Mouse (Mus musculus) Muller cell, postnatal 12 days (primary cell): ENCODE measurements around the gene Gm26938.

Experiments used
- DNase-seq: peaks from one replicate; pipeline ENCODE4 v3.0.0-alpha.2; 2015; ENCODE audit errors: inconsistent ontology term

The Gm26938 gene

GRCm38 (mm10) chr5:139794938-139795337 lies 31.3 kb downstream of the Gm26938 start:
- DNase-seq: peak; percentile 85

GRCm38 (mm10) chr5:139794137-139794536 lies 32.1 kb downstream of the Gm26938 start:
- DNase-seq: no peak

GRCm38 (mm10) chr5:139793338-139794089 lies 32.7 kb downstream of the Gm26938 start:
- peak; percentile 73 for DNase-seq

GRCm38 (mm10) chr5:139792966-139793337 lies 33.3 kb downstream of the Gm26938 start:
- DNase-seq: no peak

GRCm38 (mm10) chr5:139792159-139792775 lies 33.9 kb downstream of the Gm26938 start:
- no peak for DNase-seq

GRCm38 (mm10) chr5:139791227-139792158 lies 34.7 kb downstream of the Gm26938 start, which contains the start of gene Mafk:
Mafk (plus strand) TSS chr5:139791513.
- peak; percentile 98 for DNase-seq

GRCm38 (mm10) chr5:139789466-139789865 lies 36.7 kb downstream of the Gm26938 start:
- peak; percentile 88 for DNase-seq

GRCm38 (mm10) chr5:139781406-139781805 lies 44.8 kb downstream of the Gm26938 start:
- DNase-seq: no peak

GRCm38 (mm10) chr5:139776966-139777365 lies 49.2 kb downstream of the Gm26938 start:
- DNase-seq: no peak

- peak; percentile 96 for DNase-seq
Measured at GRCm38 (mm10) chr5:139775216-139775926, 50.8 kb downstream of the Gm26938 start, which contains the start of gene Ints1. Ints1 (minus strand) TSS chr5:139775674.

GRCm38 (mm10) chr5:139768216-139768615 lies 58.0 kb downstream of the Gm26938 start:
- no peak for DNase-seq

- DNase-seq: no peak
Measured at GRCm38 (mm10) chr5:139764296-139764695, 61.9 kb downstream of the Gm26938 start.

- no peak for DNase-seq
Measured at GRCm38 (mm10) chr5:139758096-139758495, 68.1 kb downstream of the Gm26938 start.
